Mouse (Mus musculus): ENCODE results near the gene Nyap1.

DNA sequence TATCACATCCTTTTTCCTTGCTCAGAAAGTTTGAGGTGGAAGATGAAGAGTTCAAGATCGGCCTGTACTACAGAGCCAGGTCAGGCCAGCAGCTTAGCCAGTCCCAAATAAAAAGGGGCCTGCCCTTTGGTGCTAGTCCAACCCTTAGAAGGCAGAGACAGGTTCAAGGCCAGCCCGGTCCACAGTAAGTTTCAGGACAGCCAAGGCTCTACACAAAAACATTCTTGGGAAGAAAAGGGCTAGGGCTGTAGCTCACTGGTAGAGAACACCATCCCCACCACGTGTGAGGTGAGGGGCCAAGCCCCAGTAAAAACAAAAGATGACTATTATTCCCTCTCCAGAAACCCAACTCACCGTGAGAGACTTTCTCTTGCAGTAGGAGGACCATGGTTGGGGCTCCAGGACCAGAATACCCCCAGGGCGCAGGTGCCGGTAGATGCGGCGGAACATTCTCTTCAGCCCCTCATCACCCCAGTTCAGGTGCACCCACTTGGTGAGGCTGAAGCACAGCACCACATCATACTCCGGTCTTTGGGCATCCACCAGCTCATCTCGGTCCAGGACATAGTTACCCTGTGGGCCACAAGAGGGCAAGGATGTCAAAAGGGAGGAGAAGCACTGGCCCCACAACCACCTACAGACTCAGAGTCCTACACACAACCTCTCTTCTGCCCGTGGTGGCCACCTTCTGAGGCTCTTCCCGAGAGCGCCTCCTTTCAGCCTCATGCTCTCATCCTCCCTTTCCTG lies 41.5 kb upstream of the Nyap1 start:
- no peak for TF ChIP-seq EP300 (optimal IDR thresholded peaks at IDR 0.05)
- no peak for TF ChIP-seq CTCF (IDR thresholded peaks at IDR 0.05; ENCODE audit: low read depth)

Measured in stomach, postnatal 0 days (tissue).